Mouse (Mus musculus): ENCODE measurements around the gene Agap1. TPM values are rescaled to one million over a fixed set of nuclear protein-coding genes. Genes with fewer than 3 reads are reported as not detected.
A peak's percentile ranks its signal among the peaks of the same experiment; 100 is the strongest.

Gene Agap1
- polyA plus RNA-seq, 1 experiment from 2014 or later: 27.2 TPM

- H3K4me3 ChIP-seq: no peak overlapping the region
- H3K27ac ChIP-seq: no peak overlapping the region
- H3K4me1 ChIP-seq (replicated peaks): peaks cover 53% of the 10 kb centered on the region
- H3K9me3 ChIP-seq: no peaks in the 10 kb centered on the region
- no peak for DNase-seq (ENCODE audit: low spot score)
- H3K27me3 ChIP-seq (ENCODE audit: insufficient read depth, poor library complexity, severe bottlenecking): no peaks in the 10 kb centered on the region
- WGBS: 58% methylated on average over 8 of the region's 8 CpGs
- peaks cover 31% of the 10 kb centered on the region for H3K36me3 ChIP-seq
Observed at GRCm38 (mm10) chr1:89766891-89767290, 312.3 kb downstream of the Agap1 start.

DNA sequence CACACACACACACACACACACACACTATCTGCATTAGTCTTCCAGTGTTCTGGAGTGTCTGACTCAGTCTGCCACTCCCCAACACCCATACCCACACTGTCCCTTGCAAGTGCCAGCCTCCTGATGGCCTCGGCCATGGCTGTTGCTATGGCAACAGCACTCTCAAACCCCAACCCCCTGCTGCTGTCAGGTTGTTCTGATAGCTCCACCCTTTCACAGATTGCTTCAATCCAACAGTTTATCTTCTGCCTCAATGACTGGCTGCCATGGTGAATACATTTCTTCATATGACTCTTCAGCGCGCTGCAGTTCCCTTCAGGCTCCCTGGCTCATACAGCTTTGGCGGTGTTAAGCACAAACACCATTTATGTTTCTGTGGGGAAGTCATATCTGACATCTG is 315.0 kb downstream of the Agap1 start:
- Histone ChIP-seq H3K9me3 (no peaks in the 10 kb centered on the region), H3K27me3 (ENCODE audit: insufficient read depth, poor library complexity, severe bottlenecking) (no peaks in the 10 kb centered on the region), H3K27ac (no peak overlapping the region), H3K36me3 (peaks cover 31% of the 10 kb centered on the region), H3K4me1 (replicated peaks) (peaks cover 36% of the 10 kb centered on the region), H3K4me3 (no peak overlapping the region)
- 81% methylated on average over 4 of the region's 4 CpGs for WGBS
- no peak for DNase-seq (ENCODE audit: low spot score)

GRCm38 (mm10) chr1:89770298-89770697 is 315.7 kb downstream of the Agap1 start:
- H3K36me3 ChIP-seq: peaks cover 31% of the 10 kb centered on the region
- H3K27me3 ChIP-seq (ENCODE audit: insufficient read depth, poor library complexity, severe bottlenecking): no peaks in the 10 kb centered on the region
- no peaks in the 10 kb centered on the region for H3K9me3 ChIP-seq
- DNase-seq (ENCODE audit: low spot score): no peak
- 71% methylated on average over 1 of the region's 1 CpGs for whole genome bisulfite sequencing
- H3K4me1 ChIP-seq (replicated peaks): peaks cover 34% of the 10 kb centered on the region
- H3K4me3 ChIP-seq: no peak overlapping the region
- no peak overlapping the region for H3K27ac ChIP-seq

- no peaks in the 10 kb centered on the region for H3K27me3 ChIP-seq (ENCODE audit: insufficient read depth, poor library complexity, severe bottlenecking)
- H3K27ac ChIP-seq: no peak overlapping the region
- H3K36me3 ChIP-seq: peaks cover 22% of the 10 kb centered on the region
- no peaks in the 10 kb centered on the region for H3K9me3 ChIP-seq
- no peak overlapping the region for H3K4me3 ChIP-seq
- DNase-seq (ENCODE audit: low spot score): no peak
- WGBS: 53% methylated on average over 4 of the region's 4 CpGs
- peaks cover 12% of the 10 kb centered on the region for H3K4me1 ChIP-seq (replicated peaks)
Observed at GRCm38 (mm10) chr1:89775750-89776149, 321.1 kb downstream of the Agap1 start.

DNA sequence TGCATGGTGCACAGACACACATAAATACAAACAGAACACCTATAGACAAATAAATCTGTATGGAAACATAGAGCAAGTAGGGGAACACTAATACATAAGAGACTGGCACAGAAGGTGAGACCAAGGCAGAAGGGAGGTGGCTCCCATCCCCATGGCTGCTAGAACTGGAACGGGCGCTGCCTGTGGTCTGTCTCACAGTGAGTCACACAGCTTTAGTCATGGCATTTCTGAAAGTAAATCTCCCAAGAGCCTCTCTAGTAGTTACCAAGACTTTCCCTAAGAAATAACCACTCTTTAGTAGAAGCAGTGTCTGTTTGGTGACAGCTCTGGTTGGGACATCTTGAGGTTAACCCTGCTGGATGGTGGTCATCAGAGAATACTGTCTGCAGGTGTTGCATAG is 326.1 kb downstream of the Agap1 start:
- H3K27ac ChIP-seq: no peak overlapping the region
- no peak overlapping the region for H3K4me3 ChIP-seq
- H3K36me3 ChIP-seq: peaks cover 9% of the 10 kb centered on the region
- DNase-seq (ENCODE audit: low spot score): no peak
- WGBS: 94% methylated on average over 2 of the region's 2 CpGs
- peaks cover 52% of the 10 kb centered on the region for H3K4me1 ChIP-seq (replicated peaks)
- H3K9me3 ChIP-seq: no peaks in the 10 kb centered on the region
- no peaks in the 10 kb centered on the region for H3K27me3 ChIP-seq (ENCODE audit: insufficient read depth, poor library complexity, severe bottlenecking)

DNA sequence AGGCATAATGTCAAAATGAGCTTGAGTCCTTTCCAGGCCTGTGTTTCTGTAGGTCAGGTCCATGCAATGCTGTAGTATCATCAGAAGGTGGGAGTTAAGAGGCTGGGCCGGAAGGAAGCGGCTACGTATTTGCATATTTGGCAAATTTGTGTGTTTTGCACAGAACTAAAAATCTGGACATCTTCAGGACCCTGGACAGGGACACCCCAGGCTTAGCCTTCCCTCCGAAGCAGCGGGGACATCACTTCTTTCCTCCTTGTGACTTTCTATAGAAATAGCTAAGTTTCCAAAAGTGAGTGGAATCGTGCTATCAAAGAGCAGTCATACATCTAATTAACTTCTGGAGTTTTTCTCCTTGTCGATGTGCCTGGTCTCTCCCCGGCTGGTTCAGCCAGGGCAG is 327.3 kb downstream of the Agap1 start:
- WGBS: 72% methylated on average over 8 of the region's 8 CpGs

DNA sequence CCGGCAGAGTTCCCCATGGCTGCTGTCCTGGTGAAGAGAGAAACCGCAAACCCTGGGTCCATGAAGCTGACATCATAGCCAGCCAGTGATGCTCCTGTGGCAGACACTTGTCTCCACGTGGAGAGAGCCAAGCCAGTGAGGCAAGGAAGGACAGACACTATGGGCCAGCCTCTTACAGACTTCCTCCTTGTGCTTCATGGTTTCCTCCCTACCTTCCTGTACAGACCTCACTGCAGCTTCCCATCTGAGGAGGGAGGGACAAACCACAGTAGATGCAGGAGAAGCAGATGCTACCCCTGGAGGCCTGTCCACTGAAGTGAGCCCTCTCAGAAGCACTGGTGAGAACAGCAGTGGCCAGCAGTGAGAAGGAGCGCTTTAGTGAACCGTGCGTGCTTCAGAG is 332.2 kb downstream of the Agap1 start:
- no peak overlapping the region for H3K4me3 ChIP-seq
- H3K36me3 ChIP-seq: peaks cover 34% of the 10 kb centered on the region
- peaks cover 56% of the 10 kb centered on the region for H3K4me1 ChIP-seq (replicated peaks)
- WGBS: 88% methylated on average over 6 of the region's 6 CpGs
- no peak for DNase-seq (ENCODE audit: low spot score)
- H3K27me3 ChIP-seq (ENCODE audit: insufficient read depth, poor library complexity, severe bottlenecking): no peaks in the 10 kb centered on the region
- H3K27ac ChIP-seq: peak overlapping the region; percentile 66
- H3K9me3 ChIP-seq: no peaks in the 10 kb centered on the region

More for the DNA sequence above, 327.3 kb downstream of the Agap1 start:
- H3K4me3 ChIP-seq: no peak overlapping the region
- peaks cover 9% of the 10 kb centered on the region for H3K36me3 ChIP-seq
- no peak overlapping the region for H3K27ac ChIP-seq
- H3K4me1 ChIP-seq (replicated peaks): peaks cover 62% of the 10 kb centered on the region
- peak; percentile 30 for DNase-seq (ENCODE audit: low spot score)
- no peaks in the 10 kb centered on the region for H3K9me3 ChIP-seq
- no peaks in the 10 kb centered on the region for H3K27me3 ChIP-seq (ENCODE audit: insufficient read depth, poor library complexity, severe bottlenecking)

DNA sequence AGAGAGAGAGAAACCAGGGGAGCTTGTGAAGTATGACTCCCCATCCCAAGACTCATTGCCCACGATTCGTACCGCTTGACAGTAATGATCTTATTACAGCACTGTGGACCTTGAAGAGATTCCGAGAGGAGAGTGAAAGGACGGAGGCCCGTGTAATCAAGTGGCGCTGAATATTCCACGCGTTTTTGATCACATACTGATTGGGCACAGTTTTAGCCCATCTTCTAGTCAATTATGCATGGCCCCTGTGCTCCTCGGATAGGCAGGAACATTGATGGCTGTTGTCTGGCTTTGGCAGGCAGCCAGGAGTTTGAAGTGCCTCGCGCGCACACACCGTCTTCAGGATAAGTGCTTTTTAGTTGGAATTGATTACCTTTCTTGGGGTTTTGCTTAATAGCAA is 344.1 kb downstream of the Agap1 start:
- no peaks in the 10 kb centered on the region for H3K9me3 ChIP-seq
- no peak overlapping the region for H3K4me3 ChIP-seq
- WGBS: 86% methylated on average over 14 of the region's 14 CpGs
- no peak for DNase-seq (ENCODE audit: low spot score)
- peaks cover 46% of the 10 kb centered on the region for H3K36me3 ChIP-seq
- no peak overlapping the region for H3K27ac ChIP-seq
- peaks cover 14% of the 10 kb centered on the region; the same call in 1 of the 2 replicates for H3K4me1 ChIP-seq (replicated peaks)
- no peaks in the 10 kb centered on the region for H3K27me3 ChIP-seq (ENCODE audit: insufficient read depth, poor library complexity, severe bottlenecking)

- Histone ChIP-seq H3K27ac (no peak overlapping the region), H3K36me3 (peaks cover 30% of the 10 kb centered on the region), H3K4me3 (no peak overlapping the region), H3K4me1 (replicated peaks) (peaks cover 10% of the 10 kb centered on the region; the same call in 1 of the 2 replicates), H3K27me3 (ENCODE audit: insufficient read depth, poor library complexity, severe bottlenecking) (no peaks in the 10 kb centered on the region), H3K9me3 (no peaks in the 10 kb centered on the region)
- 85% methylated on average over 5 of the region's 5 CpGs for WGBS
- DNase-seq (ENCODE audit: low spot score): no peak
Observed at GRCm38 (mm10) chr1:89801506-89801905, 346.9 kb downstream of the Agap1 start.

- H3K27ac ChIP-seq: no peak overlapping the region
- no peaks in the 10 kb centered on the region for H3K4me1 ChIP-seq (replicated peaks)
- 92% methylated on average over 7 of the region's 7 CpGs for WGBS
- H3K27me3 ChIP-seq (ENCODE audit: insufficient read depth, poor library complexity, severe bottlenecking): no peaks in the 10 kb centered on the region
- no peaks in the 10 kb centered on the region for H3K9me3 ChIP-seq
- H3K4me3 ChIP-seq: no peak overlapping the region
- DNase-seq (ENCODE audit: low spot score): no peak
- peaks cover 20% of the 10 kb centered on the region for H3K36me3 ChIP-seq
Observed at GRCm38 (mm10) chr1:89804981-89805380, 350.4 kb downstream of the Agap1 start.

- WGBS: 93% methylated on average over 8 of the region's 8 CpGs
- no peak for DNase-seq (ENCODE audit: low spot score)
Observed at GRCm38 (mm10) chr1:89812816-89813215, 358.2 kb downstream of the Agap1 start.

DNA sequence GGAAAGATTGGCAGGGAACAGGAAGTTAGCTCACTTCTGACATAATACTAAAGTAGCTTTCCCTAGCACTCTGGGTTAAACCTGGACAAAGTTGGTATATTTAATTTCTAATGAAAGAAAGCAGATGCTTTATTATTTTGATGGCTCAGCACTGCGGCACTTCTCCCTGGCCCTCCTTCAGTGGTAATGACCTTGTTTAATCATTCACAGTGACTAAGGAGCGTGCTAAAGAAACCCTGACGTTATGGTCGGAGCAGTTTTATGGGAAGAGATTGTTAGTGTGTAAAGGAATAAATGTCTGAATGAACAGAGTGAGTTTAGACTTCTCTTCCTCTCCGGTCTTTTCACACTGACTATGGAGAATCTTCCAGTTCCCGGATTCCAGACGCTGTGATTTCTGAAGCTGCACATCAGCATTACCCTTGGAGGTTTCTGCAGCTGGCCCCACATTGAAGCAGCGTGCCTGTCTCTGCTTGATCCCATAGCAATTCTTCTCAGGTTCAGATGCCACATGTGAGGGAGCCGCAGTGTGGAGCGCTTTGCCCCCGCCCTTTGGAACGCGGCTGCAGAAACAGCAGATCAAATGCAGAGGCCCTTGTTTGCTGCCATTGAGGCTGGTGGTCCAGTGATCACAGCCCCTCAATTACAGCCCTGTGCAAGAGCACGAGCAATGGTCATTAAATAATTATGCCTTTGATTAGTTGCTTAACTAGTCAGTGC is 362.0 kb downstream of the Agap1 start:
- no peak overlapping the region for H3K4me3 ChIP-seq
- H3K9me3 ChIP-seq: no peaks in the 10 kb centered on the region
- H3K4me1 ChIP-seq (replicated peaks): peaks cover 35% of the 10 kb centered on the region
- H3K27me3 ChIP-seq (ENCODE audit: insufficient read depth, poor library complexity, severe bottlenecking): no peaks in the 10 kb centered on the region
- no peak overlapping the region for H3K27ac ChIP-seq
- WGBS: 63% methylated on average over 14 of the region's 14 CpGs
- H3K36me3 ChIP-seq: no peaks in the 10 kb centered on the region
- DNase-seq (ENCODE audit: low spot score): peak; percentile 43

More at GRCm38 (mm10) chr1:89812816-89813215, 358.2 kb downstream of the Agap1 start:
- no peaks in the 10 kb centered on the region for H3K36me3 ChIP-seq
- H3K27me3 ChIP-seq (ENCODE audit: insufficient read depth, poor library complexity, severe bottlenecking): no peaks in the 10 kb centered on the region
- H3K4me1 ChIP-seq (replicated peaks): peaks cover 16% of the 10 kb centered on the region
- no peak overlapping the region for H3K27ac ChIP-seq
- no peak overlapping the region for H3K4me3 ChIP-seq
- H3K9me3 ChIP-seq: no peaks in the 10 kb centered on the region

- Histone ChIP-seq H3K36me3 (no peaks in the 10 kb centered on the region), H3K4me3 (no peak overlapping the region), H3K9me3 (no peaks in the 10 kb centered on the region), H3K27ac (no peak overlapping the region), H3K27me3 (ENCODE audit: insufficient read depth, poor library complexity, severe bottlenecking) (peaks cover 10% of the 10 kb centered on the region; the same call in 1 of the 2 replicates), H3K4me1 (replicated peaks) (peaks cover 60% of the 10 kb centered on the region)
- DNase-seq (ENCODE audit: low spot score): no peak
- WGBS: 88% methylated on average over 4 of the region's 4 CpGs
Observed at GRCm38 (mm10) chr1:89821822-89822221, 367.2 kb downstream of the Agap1 start.

Data from hindbrain, embryonic 10.5 days (tissue).